Mouse (Mus musculus) 3134 (cell line): ENCODE results near the gene Vmn2r46.
"Not testable (repeated sequence)": the region's sequence is repeated elsewhere in the genome, so short reads cannot be mapped to it uniquely, and the experiment has no call there.

Experiments
- DNase-seq: peaks from one replicate; pipeline ENCODE4 v3.0.0-alpha.2; 2011; ENCODE audit warnings: low spot score; ENCODE audit not compliant: insufficient read length; ENCODE audit errors: extremely low read depth

Vmn2r46 gene

DNA sequence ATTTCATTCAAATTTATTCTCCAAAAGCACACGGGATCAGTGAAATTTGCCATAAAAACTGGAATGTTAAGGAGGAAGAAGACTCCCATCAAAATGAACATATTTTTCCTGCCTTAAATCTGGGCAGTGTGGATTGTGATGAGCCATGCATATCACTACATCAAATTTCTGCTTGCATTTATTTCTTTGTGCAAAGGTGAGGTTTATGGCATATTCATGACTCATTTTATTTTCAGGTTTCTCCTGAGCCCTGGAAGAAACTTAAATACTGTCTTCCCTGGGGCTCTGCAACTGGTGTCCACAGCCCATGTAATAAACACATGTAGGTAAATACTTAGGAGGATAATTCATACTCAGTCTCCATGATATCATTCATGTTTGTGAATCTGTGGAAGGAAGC, at the start of gene Vmn2r46:
TSS of gene Vmn2r46 (minus strand) at position 101 of the 400 bp plus-strand sequence.
- not testable (repeated sequence) for DNase-seq
